Mouse (Mus musculus) megakaryocyte, embryonic 14.5 days (primary cell): Measurements from ENCODE around the gene Cops9. TPM values are rescaled to one million over a fixed set of nuclear protein-coding genes. Genes with fewer than 3 reads are reported as not detected.

Experiments used
- H3K27me3 ChIP-seq: replicated peaks from 2 replicates; pipeline ENCODE3; 2012; ENCODE audit warnings: inconsistent platforms
- H3K36me3 ChIP-seq: replicated peaks from 2 replicates; pipeline ENCODE3; 2012; ENCODE audit warnings: low read length, inconsistent platforms, mixed read lengths
- H3K4me1 ChIP-seq: 2 replicates; pipeline ENCODE4 v1.6.1; 2012; ENCODE audit warnings: inconsistent platforms
- H3K4me3 ChIP-seq: replicated peaks from 2 replicates; pipeline ENCODE3; 2012; ENCODE audit warnings: moderate library complexity, mild to moderate bottlenecking, inconsistent platforms
- H3K9me3 ChIP-seq: 2 replicates; pipeline ENCODE4 v1.6.1; 2012; ENCODE audit warnings: inconsistent platforms
- FLI1 ChIP-seq: IDR thresholded peaks from 2 replicates; pipeline ENCODE4 v1.6.1; 2012; ENCODE audit warnings: low read length, inconsistent platforms, mixed read lengths
- GATA1 ChIP-seq: IDR thresholded peaks from 3 replicates; pipeline ENCODE4 v1.6.1; 2012; ENCODE audit warnings: mixed read lengths, low read length, inconsistent platforms, borderline replicate concordance
- polyA plus RNA-seq: library from polyadenylated mRNA; stranded (reverse); fragments of >175 nt; gene quantifications from 2 replicates; pipeline ENCODE4 v1.2.3, GENCODE M21; 2012; ENCODE audit warnings: low replicate concordance; ENCODE audit not compliant: insufficient read depth

Gene Cops9
- polyA plus RNA-seq, 1 experiment: 120 TPM

- Histone ChIP-seq H3K4me1 (peaks cover 52% of the 10 kb centered on the region), H3K27me3 (peaks cover 12% of the 10 kb centered on the region), H3K4me3 (no peak overlapping the region), H3K9me3 (no peaks in the 10 kb centered on the region), H3K36me3 (peaks cover 57% of the 10 kb centered on the region)
- no peak for TF ChIP-seq FLI1
- TF ChIP-seq GATA1: no peak
Measured at GRCm38 (mm10) chr1:92636015-92636414, 5.8 kb downstream of the Cops9 start.

- Histone ChIP-seq H3K36me3 (peaks cover 53% of the 10 kb centered on the region), H3K4me1 (peaks cover 43% of the 10 kb centered on the region), H3K4me3 (no peak overlapping the region), H3K9me3 (no peaks in the 10 kb centered on the region), H3K27me3 (peaks cover 18% of the 10 kb centered on the region)
- TF ChIP-seq GATA1: no peak
- no peak for TF ChIP-seq FLI1
Measured at GRCm38 (mm10) chr1:92634976-92635599, 6.7 kb downstream of the Cops9 start.

- Histone ChIP-seq H3K27me3 (peaks cover 20% of the 10 kb centered on the region), H3K9me3 (no peaks in the 10 kb centered on the region), H3K36me3 (peaks cover 48% of the 10 kb centered on the region), H3K4me3 (no peak overlapping the region), H3K4me1 (peaks cover 38% of the 10 kb centered on the region)
- TF ChIP-seq FLI1 (no peak), GATA1 (no peak)
Measured at GRCm38 (mm10) chr1:92634569-92634968, 7.2 kb downstream of the Cops9 start.

- no peaks in the 10 kb centered on the region for H3K9me3 ChIP-seq
- peaks cover 35% of the 10 kb centered on the region for H3K4me1 ChIP-seq
- TF ChIP-seq FLI1 (no peak), GATA1 (no peak)
- peaks cover 21% of the 10 kb centered on the region for H3K27me3 ChIP-seq
- H3K36me3 ChIP-seq: peaks cover 40% of the 10 kb centered on the region
- no peak overlapping the region for H3K4me3 ChIP-seq
Measured at GRCm38 (mm10) chr1:92633726-92634125, 8.1 kb downstream of the Cops9 start.

- Histone ChIP-seq H3K9me3 (no peaks in the 10 kb centered on the region), H3K4me1 (peaks cover 35% of the 10 kb centered on the region), H3K36me3 (peaks cover 32% of the 10 kb centered on the region), H3K27me3 (peaks cover 21% of the 10 kb centered on the region), H3K4me3 (no peak overlapping the region)
- TF ChIP-seq GATA1: no peak
- no peak for TF ChIP-seq FLI1
Measured at GRCm38 (mm10) chr1:92632948-92633347, 8.8 kb downstream of the Cops9 start.

DNA sequence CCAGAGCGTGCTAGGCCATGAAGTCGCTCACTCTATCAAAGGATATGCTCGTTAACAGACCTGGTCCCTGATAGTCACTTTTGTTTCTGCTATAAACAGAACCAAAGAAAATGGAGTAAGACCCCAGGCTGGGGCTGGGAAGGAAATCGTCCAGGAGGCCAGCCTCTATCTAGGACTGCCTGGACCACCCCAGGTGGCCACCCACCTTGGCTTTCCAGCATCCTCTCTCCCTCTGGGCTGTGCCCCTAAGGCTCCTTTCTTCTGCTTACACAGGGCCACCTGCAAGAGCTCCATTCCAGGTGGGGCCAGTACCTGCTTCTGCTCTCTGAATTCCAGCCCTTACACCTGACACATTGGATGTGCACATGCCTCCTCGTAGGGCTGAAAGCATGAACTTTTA lies 9.6 kb downstream of the Cops9 start:
- Histone ChIP-seq H3K9me3 (no peaks in the 10 kb centered on the region), H3K36me3 (peaks cover 24% of the 10 kb centered on the region), H3K27me3 (peaks cover 21% of the 10 kb centered on the region), H3K4me3 (no peak overlapping the region), H3K4me1 (peaks cover 36% of the 10 kb centered on the region)
- TF ChIP-seq GATA1 (no peak), FLI1 (no peak)

GRCm38 (mm10) chr1:92628227-92628626 lies 13.6 kb downstream of the Cops9 start:
- TF ChIP-seq GATA1 (no peak), FLI1 (no peak)
- peaks cover 17% of the 10 kb centered on the region for H3K4me1 ChIP-seq
- peaks cover 20% of the 10 kb centered on the region for H3K27me3 ChIP-seq
- no peaks in the 10 kb centered on the region for H3K9me3 ChIP-seq
- no peak overlapping the region for H3K4me3 ChIP-seq
- H3K36me3 ChIP-seq: no peaks in the 10 kb centered on the region

DNA sequence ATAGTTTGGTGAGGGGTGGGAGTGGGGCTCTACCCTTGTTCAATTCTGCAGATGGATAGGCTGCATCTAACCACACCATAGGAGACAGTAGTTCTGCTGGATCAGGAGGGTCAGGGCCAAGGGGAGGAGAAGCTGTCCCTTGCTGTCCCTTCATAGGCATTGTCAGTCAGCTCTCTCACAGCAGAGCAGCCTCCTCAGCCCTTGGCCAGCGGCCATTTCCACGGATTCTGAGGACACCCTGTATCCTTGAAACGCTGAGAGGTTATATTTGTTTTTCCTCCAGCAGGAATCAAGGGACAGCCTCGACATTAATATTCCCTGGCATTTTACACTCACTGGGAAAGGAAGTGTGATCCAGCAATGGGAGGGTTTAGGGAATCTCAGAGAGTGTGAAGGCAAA lies 23.4 kb downstream of the Cops9 start:
- TF ChIP-seq FLI1 (no peak), GATA1 (no peak)
- H3K4me1 ChIP-seq: peaks cover 22% of the 10 kb centered on the region
- no peaks in the 10 kb centered on the region for H3K36me3 ChIP-seq
- H3K9me3 ChIP-seq: no peaks in the 10 kb centered on the region
- H3K4me3 ChIP-seq: no peak overlapping the region
- H3K27me3 ChIP-seq: peaks cover 51% of the 10 kb centered on the region

- Histone ChIP-seq H3K9me3 (no peaks in the 10 kb centered on the region), H3K36me3 (no peaks in the 10 kb centered on the region), H3K4me1 (peaks cover 22% of the 10 kb centered on the region), H3K4me3 (no peak within 1 kb of the TSS), H3K27me3 (peaks cover 50% of the 10 kb centered on the region)
- no peak for TF ChIP-seq GATA1
- TF ChIP-seq FLI1: no peak
Measured at GRCm38 (mm10) chr1:92617488-92617887, 24.3 kb downstream of the Cops9 start, which contains the start of gene Olfr12. Olfr12 (plus strand) TSS chr1:92617788.

- TF ChIP-seq GATA1 (no peak), FLI1 (no peak)
Measured at GRCm38 (mm10) chr1:92616046-92616445, 25.7 kb downstream of the Cops9 start.

DNA sequence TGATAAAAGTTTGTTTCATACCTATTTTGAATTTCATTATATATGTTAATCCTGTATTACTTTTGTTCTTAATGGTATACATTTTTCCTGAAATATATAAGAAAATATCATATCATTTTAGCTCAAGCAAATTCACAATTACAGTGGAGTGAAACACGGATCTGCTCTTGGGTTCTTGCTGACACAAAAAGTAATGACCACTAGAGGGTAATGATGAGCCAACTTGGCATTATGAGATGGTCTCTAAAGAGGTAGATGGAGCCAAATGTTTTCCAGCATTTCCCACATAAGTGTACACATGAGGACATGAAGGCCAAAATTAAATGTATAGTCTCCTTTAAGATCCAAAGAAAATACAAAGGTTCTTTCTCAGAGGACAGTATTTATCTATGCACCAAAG lies 27.3 kb downstream of the Cops9 start:
- Histone ChIP-seq H3K4me1 (peaks cover 22% of the 10 kb centered on the region), H3K4me3 (no peak overlapping the region), H3K27me3 (peaks cover 48% of the 10 kb centered on the region), H3K9me3 (peaks cover 7% of the 10 kb centered on the region), H3K36me3 (no peaks in the 10 kb centered on the region)
- TF ChIP-seq FLI1 (no peak), GATA1 (no peak)

More at GRCm38 (mm10) chr1:92616046-92616445, 25.7 kb downstream of the Cops9 start:
- Histone ChIP-seq H3K36me3 (no peaks in the 10 kb centered on the region), H3K9me3 (no peaks in the 10 kb centered on the region), H3K27me3 (peaks cover 51% of the 10 kb centered on the region), H3K4me3 (no peak overlapping the region), H3K4me1 (peaks cover 22% of the 10 kb centered on the region)
